Mouse (Mus musculus): Measurements from ENCODE around the gene Bcl6.
A peak's percentile ranks its signal among the peaks of the same experiment; 100 is the strongest.

The Bcl6 gene

DNA sequence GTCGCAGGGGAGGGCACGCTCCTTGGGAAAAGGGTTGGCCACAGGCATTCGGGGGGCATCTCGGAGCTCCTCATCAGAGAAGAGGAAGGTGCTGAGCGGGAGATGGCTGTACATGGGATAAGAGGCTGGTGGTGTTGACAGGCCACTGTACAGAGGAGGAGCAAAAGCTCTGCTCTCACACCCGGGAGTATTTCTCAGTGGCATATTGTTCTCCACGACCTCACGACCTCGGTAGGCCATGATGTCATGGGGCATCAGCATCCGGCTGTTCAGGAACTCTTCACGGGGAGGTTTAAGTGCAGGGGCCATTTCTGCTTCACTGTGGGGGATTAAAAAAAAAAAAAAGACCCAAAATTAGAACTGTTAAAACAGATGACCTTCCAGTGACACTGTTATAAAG is 15.8 kb downstream of the Bcl6 start:
- no peak for DNase-seq (ENCODE audit: low read depth)

DNA sequence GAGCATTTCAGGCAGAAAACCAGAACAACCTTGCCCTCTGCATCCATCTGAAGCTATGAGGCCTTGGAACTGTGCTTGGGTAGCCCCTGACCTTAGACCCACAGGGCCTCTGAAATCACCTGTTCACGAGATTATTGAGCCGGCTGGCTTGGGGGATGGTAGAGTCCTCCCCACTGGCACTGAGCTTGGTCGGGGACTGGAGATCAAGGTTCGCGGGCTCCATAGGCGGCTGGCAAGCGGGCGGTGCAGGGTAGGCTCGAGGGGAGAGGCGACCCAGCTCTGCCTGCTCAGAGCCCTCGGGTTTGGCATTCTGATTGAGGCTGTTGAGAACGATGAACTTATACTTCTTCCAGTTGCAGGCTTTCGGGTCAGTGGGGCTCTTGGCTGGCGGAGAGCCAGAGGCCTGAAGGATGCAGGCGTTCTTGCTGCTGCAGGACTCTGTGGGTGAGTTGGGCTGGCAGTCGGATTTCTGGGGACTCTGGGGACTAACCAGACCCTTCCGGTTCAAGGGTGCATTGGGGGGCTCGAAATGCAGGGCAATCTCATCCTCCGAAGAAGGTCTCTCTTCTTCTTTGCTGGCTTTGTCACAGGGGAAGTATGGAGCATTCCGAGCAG is 16.4 kb downstream of the Bcl6 start:
- DNase-seq (ENCODE audit: low read depth) = no peak

DNA sequence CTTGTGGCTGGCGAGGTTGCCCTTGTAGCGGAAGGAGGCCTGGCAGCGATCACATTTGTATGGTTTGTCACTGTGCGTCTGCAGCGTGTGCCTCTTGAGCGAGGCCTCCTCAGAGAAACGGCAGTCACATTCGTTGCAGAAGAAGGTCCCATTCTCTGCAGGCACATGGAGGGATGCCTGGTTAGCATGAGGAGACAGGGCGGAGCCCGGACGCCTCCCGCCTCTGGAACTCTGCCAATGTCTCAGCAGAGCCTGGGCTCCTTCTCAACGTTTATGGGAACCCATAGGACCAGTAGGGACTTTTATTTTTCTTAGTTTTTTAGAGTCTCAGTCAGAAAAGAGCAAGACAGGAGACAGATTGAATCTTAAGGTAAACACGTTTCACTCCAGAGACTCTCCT is 18.7 kb downstream of the Bcl6 start:
- no peak for DNase-seq (ENCODE audit: low read depth)

DNA sequence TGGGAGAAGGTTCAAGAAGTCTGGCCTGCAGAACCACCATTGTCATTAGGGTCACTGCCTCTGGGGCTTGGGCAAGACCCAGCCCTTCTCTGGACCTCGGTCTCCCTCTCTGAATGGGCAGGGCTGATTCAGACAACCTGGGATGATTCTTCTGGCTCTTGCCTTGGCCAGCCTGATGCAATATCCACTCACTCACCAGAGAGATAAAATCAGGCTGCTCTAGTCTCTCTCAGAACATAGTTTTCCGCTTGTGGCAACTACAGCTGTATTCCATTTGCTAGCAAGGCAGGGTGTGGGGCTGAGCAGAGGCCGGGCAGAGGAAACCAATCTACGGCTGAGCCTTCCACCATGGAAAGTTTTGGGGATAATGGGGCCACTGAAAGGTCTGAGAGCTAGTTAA is 19.8 kb downstream of the Bcl6 start:
- DNase-seq (ENCODE audit: low read depth) = no peak

DNA sequence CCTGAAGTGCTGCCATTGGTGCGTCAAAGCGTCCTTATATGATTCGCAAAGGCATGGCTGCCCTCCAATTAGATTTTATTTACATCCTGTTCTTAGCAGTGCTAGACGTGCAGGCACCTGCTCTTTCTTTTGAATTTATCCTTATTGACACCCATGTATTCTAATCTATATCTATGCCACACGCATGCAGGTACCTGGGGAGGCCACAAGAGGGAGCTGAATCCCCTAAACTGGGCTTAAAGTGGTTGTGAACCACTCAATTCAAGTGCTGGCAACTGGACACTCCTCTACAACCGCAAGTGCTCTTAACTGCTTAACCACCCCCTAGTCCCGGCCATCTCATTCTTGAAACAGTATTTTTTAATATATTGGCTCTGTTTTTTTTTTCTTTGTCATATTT is 21.4 kb downstream of the Bcl6 start:
- peak; percentile 22 for DNase-seq (ENCODE audit: low read depth)

DNA sequence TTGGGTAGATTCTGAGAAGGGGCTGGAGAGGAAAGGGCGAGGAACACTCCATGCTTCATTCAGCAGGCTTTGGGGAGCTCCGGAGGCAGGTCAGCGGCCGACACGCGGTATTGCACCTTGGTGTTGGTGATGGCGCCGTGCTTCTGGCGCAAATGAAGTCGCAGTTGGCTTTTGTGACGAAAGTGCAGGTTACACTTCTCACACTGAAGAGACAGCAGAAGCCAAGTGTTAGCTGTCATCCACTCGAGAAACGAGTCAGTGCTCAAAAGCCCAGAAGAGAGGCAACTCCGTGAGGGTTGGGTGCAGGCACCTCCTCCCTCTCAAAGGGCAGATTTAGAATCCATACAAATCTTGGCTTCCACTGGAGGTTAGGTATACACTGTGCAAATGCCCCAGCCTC is 22.6 kb downstream of the Bcl6 start:
- DNase-seq (ENCODE audit: low read depth) = no peak

DNA sequence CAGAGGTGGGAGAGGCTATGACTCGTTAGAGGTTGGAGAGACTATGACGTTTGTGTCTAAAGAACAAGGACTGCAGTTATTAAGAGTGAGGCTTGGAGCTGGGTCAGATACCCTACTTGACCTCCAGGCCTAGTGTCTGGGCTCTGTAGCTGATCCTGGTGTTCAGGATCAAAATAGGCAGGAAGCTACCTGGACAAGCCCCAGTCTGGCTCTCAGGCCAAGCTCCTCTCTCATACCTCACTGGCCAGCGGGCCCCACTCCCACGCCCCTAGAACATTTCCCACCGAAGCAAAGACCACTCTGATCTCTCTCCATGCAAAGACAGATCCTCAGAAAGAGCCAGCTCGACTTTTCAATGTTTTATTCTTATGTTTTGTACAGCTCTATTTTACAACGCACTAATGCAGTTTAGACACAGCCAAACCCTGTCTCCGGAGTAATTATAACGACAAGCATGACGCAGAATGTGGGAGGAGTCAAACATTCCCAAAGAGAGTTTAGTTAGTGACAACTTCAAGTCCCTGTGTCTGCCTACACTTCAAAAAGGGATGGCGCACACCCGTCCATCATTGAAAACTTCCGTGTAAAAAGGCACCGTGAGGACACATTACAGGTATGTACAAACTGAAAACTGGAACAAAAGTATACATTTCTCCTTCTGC is 23.8 kb downstream of the Bcl6 start:
- no peak for DNase-seq (ENCODE audit: low read depth)

DNA sequence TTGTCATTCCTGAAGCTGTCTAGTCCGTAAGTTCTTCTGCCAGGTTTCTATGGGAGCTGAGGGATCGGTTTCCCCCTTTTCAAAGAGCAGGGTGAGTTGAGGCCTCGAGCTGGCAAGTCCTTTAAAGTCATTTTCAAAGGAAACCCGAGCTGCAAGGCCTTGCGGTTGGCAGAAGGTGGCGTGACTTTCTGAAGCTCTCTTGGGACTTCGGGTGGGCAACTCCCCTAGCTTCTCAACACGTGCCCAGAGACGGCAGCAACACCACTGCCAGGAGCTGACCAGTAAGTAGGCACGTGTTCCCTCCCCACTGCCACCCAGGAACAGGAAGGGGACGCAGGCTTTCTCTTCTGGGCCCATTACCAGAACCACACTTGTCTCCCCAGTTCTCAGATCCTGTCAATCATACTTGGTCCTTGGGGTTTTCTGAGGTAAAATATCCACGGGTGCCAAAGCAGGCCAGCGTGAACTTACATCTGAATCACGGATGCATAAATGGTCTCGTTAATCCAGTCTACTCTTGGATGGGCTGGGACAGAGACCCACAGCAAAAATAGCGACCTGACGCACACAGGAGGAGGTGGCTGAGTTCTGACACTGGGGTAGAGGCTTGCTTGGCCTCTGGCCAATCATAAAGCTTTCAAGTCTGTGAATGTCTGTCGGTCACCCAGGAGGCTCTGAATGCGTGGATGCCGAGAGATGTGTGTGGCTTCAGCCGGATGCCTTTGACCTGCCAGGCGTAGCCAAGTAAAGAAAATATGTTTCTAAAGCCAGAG is 24.6 kb downstream of the Bcl6 start:
- DNase-seq (ENCODE audit: low read depth) = no peak

DNA sequence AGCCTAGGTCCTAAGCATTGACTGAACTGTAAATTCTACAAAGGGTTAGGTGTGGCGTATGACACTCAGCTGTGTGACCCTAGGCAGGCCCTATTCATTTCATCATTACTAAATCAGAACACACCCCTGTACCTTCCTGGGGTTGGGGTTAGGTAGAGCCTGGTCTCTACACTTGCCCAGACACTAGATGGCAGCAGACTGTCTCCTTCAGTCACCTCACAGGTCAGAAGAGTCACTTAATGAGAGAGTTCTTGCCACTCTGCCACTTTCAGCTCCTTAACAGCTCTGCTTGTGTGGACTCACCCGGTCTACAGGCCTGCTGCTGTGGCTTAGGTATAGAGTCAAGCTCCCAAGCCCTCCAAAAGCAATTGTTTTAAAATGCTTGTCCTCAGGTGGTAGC is 26.3 kb downstream of the Bcl6 start:
- DNase-seq (ENCODE audit: low read depth) = peak; percentile 20

DNA sequence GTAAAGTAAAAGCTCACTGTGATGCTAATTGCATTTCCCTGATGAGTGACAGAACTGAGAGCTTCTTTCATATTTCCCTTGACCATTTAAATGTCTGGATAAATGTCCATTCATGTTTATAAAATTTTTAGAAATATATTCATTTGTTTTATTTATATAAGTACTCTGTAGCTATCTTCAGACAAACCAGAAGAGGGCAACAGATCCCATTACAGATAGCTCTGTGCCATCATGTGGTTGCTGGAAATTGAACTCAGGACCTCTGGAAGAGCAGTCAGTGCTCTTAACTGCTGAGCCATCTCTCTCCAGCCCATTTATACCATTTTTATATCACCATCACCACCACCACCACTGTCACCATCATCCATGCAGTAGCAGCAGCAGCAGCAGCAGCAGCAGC is 29.7 kb downstream of the Bcl6 start:
- no peak for DNase-seq (ENCODE audit: low read depth)

DNA sequence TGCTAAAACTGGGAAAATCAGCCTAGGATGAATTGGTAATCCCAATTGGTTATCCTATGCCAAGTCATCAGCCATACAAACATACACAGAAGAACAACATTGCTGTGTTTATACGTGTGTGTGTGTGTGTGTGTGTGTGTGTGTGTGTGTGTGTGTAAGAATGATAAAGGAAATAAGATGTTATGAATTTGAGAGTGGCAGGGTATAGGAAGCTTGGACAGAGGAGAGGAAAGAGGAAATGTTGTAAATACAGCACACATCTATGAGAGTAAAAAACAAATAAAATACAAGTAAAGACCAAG is 34.7 kb downstream of the Bcl6 start:
- no peak for DNase-seq (ENCODE audit: low read depth)

DNA sequence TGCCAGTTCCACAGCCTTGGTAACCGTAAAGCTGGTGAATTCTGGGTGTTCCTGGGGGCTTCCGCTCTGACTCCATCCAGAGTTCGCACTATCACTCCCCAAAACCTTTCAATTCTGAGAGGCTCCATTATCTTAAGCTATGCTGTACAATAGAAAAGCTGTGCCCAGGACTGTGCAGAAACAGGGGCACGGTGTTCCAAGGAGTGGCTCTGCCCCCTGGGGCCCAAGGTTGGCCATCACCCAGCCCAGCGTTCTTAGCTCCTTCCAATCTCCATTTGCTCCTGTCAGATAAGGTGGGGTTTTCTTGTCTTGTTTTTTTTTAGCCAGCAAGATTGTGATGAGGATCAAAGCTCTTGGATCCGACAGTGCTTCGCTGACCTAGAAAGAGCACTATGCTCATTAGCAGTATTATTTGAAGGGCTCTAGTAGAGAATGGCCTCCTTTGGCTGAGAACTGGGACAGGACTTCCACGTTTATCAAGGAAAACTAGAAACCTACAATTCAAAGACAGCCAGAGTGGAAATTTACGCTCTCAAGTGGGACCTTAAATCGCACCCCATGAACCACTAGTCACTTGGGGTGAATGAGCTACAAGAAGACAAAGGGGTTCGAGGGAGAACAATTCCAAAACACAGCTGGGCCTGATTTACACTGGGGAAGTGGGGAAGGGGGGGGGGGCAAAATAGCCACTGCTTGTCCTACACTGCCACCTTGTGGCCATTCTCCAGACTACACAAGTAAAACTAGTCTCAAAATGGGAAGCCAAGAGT is 35.3 kb downstream of the Bcl6 start:
- DNase-seq (ENCODE audit: low read depth) = peak; percentile 86

DNA sequence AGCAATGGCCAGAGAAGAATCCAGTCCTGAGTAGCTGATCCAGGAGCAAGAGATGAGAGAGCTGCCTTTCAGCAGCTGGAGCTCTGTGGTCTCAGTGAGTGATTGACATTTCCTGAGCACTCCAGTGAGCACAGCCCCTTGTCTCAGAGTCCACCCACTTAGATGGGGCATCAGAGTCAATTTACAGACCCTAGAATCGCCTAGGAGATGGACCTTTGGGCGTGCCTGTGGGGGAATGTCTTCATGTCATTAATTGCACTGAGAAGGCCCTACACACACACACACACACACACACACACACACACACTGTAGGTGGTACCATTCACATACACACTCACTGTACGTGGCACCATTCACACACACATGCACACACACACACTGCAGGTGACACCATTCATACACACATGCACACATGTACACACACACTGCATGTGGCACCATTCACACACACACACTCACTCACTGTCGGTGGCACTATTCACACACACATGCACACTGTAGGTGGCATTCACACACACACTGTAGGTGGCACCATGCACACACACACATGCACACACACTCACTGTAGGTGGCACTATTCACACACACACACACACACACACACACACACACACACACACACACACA is 36.4 kb downstream of the Bcl6 start:
- DNase-seq (ENCODE audit: low read depth) = no peak

DNA sequence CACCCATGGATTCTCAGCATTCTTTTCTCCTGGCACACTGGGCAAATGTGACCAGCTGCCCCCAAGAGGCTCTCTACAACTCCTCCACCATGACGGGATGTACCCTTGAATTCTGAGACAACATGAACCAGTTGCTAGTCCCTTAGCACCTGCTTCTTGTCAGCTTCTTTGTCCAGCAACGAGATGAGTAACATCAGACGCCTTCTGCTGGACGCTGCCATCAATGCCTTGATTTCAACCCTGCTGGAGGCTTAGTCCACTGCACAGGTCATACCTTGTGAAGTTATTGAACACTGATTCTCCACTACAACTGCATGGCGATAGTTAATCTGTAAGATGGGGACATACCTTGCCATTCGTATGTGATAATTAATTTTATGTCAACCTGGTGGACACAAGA is 41.0 kb downstream of the Bcl6 start:
- DNase-seq (ENCODE audit: low read depth) = no peak

DNA sequence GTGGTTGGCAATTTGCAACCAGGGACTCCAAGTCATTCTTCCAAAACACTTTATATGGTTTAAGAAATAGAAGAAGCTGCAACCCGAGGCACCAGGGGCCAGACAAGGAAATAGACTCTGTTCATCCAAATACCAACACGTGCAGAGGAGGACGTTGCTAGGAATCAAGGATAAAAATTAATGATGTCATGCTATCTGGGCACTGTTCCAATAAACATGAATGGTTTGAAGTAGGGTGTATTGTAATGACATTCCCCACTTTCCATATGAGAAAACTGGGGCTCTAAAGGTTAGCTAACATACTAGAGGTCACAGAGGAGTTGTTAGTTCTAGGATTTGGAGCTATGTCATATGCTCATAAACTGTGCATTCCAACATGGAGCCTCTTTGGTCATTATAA is 43.9 kb downstream of the Bcl6 start:
- DNase-seq (ENCODE audit: low read depth) = peak; percentile 34

DNA sequence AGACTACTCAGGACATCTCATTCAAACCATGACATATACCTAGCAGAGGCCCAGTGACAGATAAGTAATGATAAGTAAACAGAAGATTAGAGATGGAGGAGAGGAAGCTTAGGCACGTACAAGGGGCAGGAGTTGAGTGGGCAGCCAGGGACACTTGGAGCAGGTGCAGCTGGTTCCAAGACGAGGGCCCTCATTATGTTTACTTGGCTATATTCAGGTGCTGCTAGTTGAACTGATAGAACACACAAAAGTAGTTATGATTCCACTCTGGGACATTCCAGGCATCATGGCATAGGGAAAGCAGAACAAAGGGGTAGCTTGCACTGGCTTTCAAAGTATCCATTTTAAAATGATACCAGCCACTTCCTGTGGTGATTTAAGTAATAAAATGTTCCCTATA is 54.3 kb downstream of the Bcl6 start:
- no peak for DNase-seq (ENCODE audit: low read depth)

DNA sequence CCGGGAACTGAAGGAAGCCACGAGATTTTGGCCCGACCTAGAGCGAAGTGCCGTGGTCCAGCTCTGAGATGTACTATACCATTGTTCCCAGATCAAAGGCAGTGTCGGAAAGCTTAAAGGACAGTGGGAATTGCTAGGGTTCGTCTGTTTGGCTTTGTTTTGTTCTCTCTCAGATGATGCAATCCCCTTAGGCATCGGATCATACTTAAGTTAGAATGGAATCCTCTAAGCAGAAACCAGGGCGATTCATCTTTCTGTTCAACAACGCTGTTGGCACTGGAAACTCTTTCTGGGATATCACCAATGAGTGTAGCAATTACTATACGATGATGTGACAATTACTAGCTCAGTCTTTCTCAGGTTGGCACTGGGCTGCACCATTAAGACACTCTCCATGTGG is 56.4 kb downstream of the Bcl6 start, which contains the start of gene Rtp2:
Rtp2 (minus strand) TSS at position 101 of the 400 bp plus-strand sequence.
- no peak for DNase-seq (ENCODE audit: low read depth)

DNA sequence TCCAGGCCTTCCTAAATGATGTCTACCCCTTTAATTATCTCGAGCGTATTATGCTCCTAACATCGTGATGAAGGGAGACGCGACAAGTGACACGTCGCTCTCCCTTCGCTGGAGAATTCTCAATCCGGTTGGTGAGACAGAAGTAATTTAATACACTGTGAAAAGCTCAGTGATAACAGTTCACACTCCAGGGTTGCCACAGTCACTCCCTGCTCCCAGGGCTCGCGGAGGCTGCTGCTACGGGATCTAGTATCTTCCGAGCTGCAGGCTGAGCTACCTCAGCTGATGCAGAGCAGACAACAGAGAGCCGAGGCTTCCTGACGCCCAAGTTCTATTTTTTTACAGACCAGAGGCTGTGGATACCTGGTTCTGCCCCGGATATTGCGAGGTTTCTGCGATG is 57.4 kb downstream of the Bcl6 start:
- no peak for DNase-seq (ENCODE audit: low read depth)

DNA sequence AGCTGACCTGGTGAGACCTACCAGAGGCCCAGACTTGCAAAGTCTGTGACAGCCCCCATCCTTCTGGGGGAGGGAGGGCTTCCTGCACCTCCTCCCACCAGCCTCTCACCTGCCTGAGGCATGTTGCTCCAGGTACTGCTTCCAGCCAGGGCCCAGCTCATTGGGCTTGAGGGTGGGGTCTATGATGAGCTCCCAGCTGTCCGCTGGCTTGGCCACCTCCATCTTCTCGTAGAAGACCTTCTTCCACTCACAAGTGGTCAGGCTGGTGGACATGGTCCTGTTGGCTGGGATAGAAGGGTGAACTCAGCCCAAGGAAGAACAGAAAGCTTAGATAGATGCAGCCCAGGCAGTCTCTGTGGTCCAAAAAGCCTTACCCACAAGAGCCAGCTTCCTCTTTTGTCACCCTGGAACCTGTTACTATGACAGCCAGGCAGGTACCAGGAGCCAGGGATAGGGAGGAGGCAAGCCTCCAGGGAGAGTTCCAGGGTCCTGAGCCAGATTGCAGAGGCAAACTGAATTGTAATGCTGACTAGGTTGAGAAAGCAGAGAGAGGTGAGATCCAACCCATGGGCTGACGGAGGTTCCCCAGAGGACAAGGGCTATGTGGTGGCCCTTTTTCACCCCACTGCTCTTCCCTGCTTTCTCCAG is 58.1 kb downstream of the Bcl6 start:
- no peak for DNase-seq (ENCODE audit: low read depth)

DNA sequence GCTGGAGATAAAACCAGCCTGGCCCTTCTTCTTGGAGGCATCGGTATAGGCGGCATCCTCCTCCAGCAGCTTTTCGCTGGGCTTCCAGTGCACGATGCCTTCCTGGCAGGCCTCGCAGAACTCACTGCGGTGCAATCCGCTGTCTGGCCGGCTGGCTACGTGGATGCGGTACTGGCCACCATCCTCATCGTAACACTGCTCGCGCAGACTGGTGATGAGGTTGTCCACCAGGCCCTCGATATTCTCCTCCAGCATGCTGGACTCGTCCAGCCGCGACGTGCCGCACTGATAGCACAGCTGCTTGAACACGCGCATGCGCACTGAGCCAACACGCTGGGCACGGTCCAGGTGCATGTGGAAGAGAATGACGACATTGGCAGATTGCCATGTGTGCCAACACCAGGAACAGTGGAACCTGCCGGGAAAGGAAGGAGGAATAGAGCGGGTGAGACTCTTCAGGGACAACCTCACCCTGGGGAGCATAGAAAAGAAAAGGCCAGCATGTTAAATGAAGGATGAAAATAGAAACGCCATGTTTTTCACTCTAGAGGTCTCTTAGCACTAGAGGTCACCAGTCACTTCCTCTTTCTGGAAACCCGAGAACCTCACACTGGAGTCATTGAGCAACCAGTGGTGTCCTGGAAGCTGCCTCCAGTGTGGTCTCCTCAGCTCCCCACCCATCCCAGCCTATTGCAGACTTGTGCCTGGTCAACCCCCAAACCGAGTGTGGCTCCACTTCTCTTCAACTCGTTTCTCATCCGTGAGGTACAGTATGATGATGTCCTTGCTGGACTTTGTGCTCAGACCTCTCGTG is 61.1 kb downstream of the Bcl6 start:
- no peak for DNase-seq (ENCODE audit: low read depth)

DNA sequence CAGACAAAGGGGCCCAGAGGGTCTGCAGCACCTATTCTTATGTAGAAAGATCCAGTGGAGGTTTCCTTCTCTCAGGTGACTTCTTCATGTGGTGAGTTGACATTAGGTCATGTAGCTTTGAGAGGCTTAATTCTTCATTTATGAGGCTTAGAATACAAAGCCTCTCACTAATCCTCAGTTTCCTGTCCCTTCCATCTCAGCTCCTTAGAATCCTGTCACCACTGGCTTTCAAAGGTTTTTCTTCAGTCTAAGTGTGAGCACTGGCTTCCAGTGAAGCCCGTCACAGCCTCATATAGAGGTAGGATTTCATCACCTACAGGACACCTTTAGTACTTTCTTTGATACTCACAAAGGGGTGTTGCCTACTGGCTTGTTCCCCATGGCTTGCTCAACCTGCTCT is 65.7 kb downstream of the Bcl6 start:
- no peak for DNase-seq (ENCODE audit: low read depth)
